In genomic region chr15:23708609-23709008, GRCm38 (mm10) we compare ENCODE assay signal across 7 mouse cellular contexts.
"Had no signal": no experiment of that assay in that cellular context is flagged by ENCODE, and none has a peak within 500 bp of the region (broad histone marks: within the 10 kb centered on the region; RNA-seq: fewer than 3 reads in every experiment).

No protein-coding gene starts in this region.

- DNase-seq: lung, adult 2 months; lung, postnatal 14 days; lung, postnatal 36 days; right cerebral cortex, postnatal 14 days; thymus, adult 2 months; thymus, postnatal 25 days; thymus, postnatal 4 days had no signal
